Mouse (Mus musculus) limb, embryonic 11.5 days (tissue): Measurements from ENCODE around the gene B4galnt3. TPM values are rescaled to one million over a fixed set of nuclear protein-coding genes. Genes with fewer than 3 reads are reported as not detected.

Source experiments
- ATAC-seq: fragments of 200-750 bp; cut with Nextera tagmentation; 2 replicates; pipeline ENCODE4 v1.8.0; 2017; ENCODE audit warnings: low read depth; ENCODE audit not compliant: insufficient number of reproducible peaks, low FRiP score, low TSS enrichment
- DNase-seq: peaks from one replicate; pipeline ENCODE4 v3.0.0-alpha.2; 2015; ENCODE audit warnings: low spot score
- H3K27ac ChIP-seq: fragments of 300-500 bp; sonication (generic); replicated peaks from 2 replicates; pipeline ENCODE4 v1.5.1; 2014; ENCODE audit warnings: low read depth, mild to moderate bottlenecking, low read length
- H3K27me3 ChIP-seq: fragments of 300-500 bp; sonication (generic); 2 replicates; pipeline ENCODE4 v1.6.1; 2014; ENCODE audit warnings: mild to moderate bottlenecking, low read length, mixed read lengths; ENCODE audit not compliant: control insufficient read depth, insufficient read depth
- H3K36me3 ChIP-seq: fragments of 300-500 bp; sonication (generic); 2 replicates; pipeline ENCODE4 v1.6.1; 2014; ENCODE audit warnings: mild to moderate bottlenecking, low read length, moderate library complexity, mixed read lengths; ENCODE audit not compliant: control insufficient read depth, insufficient read depth
- H3K4me1 ChIP-seq: fragments of 300-500 bp; sonication (generic); 2 replicates; pipeline ENCODE4 v1.6.1; 2014; ENCODE audit warnings: low read length, mixed read lengths; ENCODE audit not compliant: control insufficient read depth, insufficient read depth
- H3K4me2 ChIP-seq: fragments of 300-500 bp; sonication (generic); 2 replicates; pipeline ENCODE4 v1.6.1; 2014; ENCODE audit warnings: low read depth, mild to moderate bottlenecking, moderate library complexity; ENCODE audit not compliant: severe bottlenecking
- H3K4me3 ChIP-seq: fragments of 300-500 bp; sonication (generic); 2 replicates; pipeline ENCODE4 v1.5.1; 2014; ENCODE audit warnings: low read depth, low read length
- H3K9ac ChIP-seq: fragments of 300-500 bp; sonication (generic); 2 replicates; pipeline ENCODE4 v1.6.1; 2014; ENCODE audit warnings: mild to moderate bottlenecking, low read length
- H3K9me3 ChIP-seq: fragments of 300-500 bp; sonication (generic); 2 replicates; pipeline ENCODE4 v1.6.1; 2016; ENCODE audit warnings: low read length; ENCODE audit not compliant: control insufficient read depth
- WGBS: fragments of 180-500 bp; shearing (Covaris S2); extraction: QIAGEN DNeasy Blood & Tissue Kit; methylation state at CpG from one replicate; pipeline ENCODE4 v1.1.7; 2014; 5-methylcytosine and 5-hydroxymethylcytosine counted together
- polyA plus RNA-seq: library from polyadenylated mRNA; unstranded; fragments of >200 nt; fragmentation: Nextera tagmentation; extraction: Ambion mirVana; gene quantifications from 2 replicates; pipeline ENCODE4 v1.2.1, GENCODE M21; 2014

The B4galnt3 gene
- polyA plus RNA-seq, 1 experiment from 2014 or later, result 0.19 TPM

- Histone ChIP-seq H3K4me3 (no peak overlapping the region), H3K9me3 (no peaks in the 10 kb centered on the region), H3K4me2 (no peak overlapping the region), H3K36me3 (no peaks in the 10 kb centered on the region), H3K27me3 (peaks cover 13% of the 10 kb centered on the region), H3K4me1 (no peaks in the 10 kb centered on the region), H3K27ac (no peak overlapping the region), H3K9ac (no peak overlapping the region)
- ATAC-seq, result no peak
- WGBS, result 87% methylated on average over 4 of the region's 4 CpGs
- no peak for DNase-seq
Observed at GRCm38 (mm10) chr6:120289430-120289829, 4.9 kb downstream of the B4galnt3 start.

DNA sequence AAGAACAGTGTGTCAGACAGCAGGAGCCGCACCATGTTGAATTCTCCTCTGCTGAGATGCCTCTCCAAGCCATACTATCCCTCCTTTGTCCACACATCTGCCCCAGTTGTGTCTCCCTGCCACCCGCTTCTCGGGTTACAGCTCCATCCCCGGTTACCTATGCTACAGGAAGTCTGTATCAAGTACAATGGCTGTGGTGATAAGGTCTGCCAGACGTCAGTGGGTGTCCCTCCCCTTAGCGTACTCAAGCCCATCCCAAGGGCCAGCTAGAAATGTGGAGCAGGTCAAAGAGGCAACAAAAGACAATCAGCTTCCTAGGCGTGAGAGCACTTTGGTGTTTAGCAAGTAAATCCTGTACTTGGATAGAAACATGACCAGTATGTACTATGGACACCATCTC lies 5.8 kb downstream of the B4galnt3 start:
- H3K9me3 ChIP-seq, result no peaks in the 10 kb centered on the region
- H3K36me3 ChIP-seq, result no peaks in the 10 kb centered on the region
- WGBS, result 43% methylated on average over 7 of the region's 7 CpGs
- H3K4me1 ChIP-seq, result no peaks in the 10 kb centered on the region
- no peak for ATAC-seq
- no peak overlapping the region for H3K27ac ChIP-seq
- no peak overlapping the region for H3K4me2 ChIP-seq
- peaks cover 8% of the 10 kb centered on the region for H3K27me3 ChIP-seq
- no peak overlapping the region for H3K9ac ChIP-seq
- DNase-seq, result no peak
- H3K4me3 ChIP-seq, result no peak overlapping the region

- ATAC-seq, result no peak
- no peak overlapping the region for H3K27ac ChIP-seq
Observed at GRCm38 (mm10) chr6:120287279-120287678, 7.1 kb downstream of the B4galnt3 start.

DNA sequence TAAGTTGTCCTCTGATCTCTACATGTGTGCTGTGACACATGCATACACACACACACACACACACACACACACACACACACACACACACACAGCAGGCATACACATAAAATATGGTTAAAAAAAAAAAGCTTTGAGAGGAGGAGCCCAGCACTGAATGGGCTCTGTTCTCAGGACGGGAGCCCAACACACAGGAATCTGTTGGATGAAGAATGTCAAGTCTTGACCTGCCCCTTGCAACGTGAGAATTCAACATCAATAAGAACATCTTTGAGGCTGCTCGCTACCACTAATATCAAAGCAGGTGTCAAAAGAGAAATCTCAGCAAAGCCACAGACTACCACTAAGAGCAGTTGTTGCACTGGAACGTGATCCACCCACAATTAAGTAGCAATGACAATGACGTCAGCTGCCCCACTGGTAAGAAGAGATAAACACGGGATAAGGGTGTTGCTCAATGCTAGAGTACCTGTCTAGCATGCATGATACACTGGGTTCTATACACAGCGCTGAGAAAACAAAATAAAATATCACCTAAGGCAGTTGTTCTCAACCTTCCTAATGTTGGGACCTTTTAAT lies 17.4 kb downstream of the B4galnt3 start:
- H3K9me3 ChIP-seq, result no peaks in the 10 kb centered on the region
- H3K4me2 ChIP-seq, result no peak overlapping the region
- H3K9ac ChIP-seq, result no peak overlapping the region
- H3K27ac ChIP-seq, result no peak overlapping the region
- H3K27me3 ChIP-seq, result no peaks in the 10 kb centered on the region
- no peaks in the 10 kb centered on the region for H3K36me3 ChIP-seq
- DNase-seq, result no peak
- no peaks in the 10 kb centered on the region for H3K4me1 ChIP-seq
- no peak overlapping the region for H3K4me3 ChIP-seq
- ATAC-seq, result no peak
- 75% methylated on average over 7 of the region's 7 CpGs for WGBS

More at GRCm38 (mm10) chr6:120287279-120287678, 7.1 kb downstream of the B4galnt3 start:
- DNase-seq, result no peak
- no peaks in the 10 kb centered on the region for H3K27me3 ChIP-seq
- H3K4me1 ChIP-seq, result no peaks in the 10 kb centered on the region
- H3K36me3 ChIP-seq, result no peaks in the 10 kb centered on the region
- no peak overlapping the region for H3K4me2 ChIP-seq
- no peaks in the 10 kb centered on the region for H3K9me3 ChIP-seq
- no peak overlapping the region for H3K4me3 ChIP-seq
- WGBS, result 87% methylated on average over 9 of the region's 9 CpGs
- no peak overlapping the region for H3K9ac ChIP-seq

GRCm38 (mm10) chr6:120275301-120275700 lies 19.1 kb downstream of the B4galnt3 start:
- Histone ChIP-seq H3K27me3 (no peaks in the 10 kb centered on the region), H3K27ac (no peak overlapping the region), H3K4me1 (no peaks in the 10 kb centered on the region), H3K4me3 (no peak overlapping the region), H3K9me3 (no peaks in the 10 kb centered on the region), H3K4me2 (no peak overlapping the region), H3K36me3 (no peaks in the 10 kb centered on the region), H3K9ac (no peak overlapping the region)
- no peak for ATAC-seq
- WGBS, result 56% methylated on average over 6 of the region's 6 CpGs
- DNase-seq, result no peak

GRCm38 (mm10) chr6:120274887-120275286 lies 19.5 kb downstream of the B4galnt3 start:
- Histone ChIP-seq H3K9me3 (no peaks in the 10 kb centered on the region), H3K27me3 (no peaks in the 10 kb centered on the region), H3K36me3 (no peaks in the 10 kb centered on the region), H3K4me1 (no peaks in the 10 kb centered on the region), H3K9ac (no peak overlapping the region), H3K27ac (no peak overlapping the region), H3K4me2 (no peak overlapping the region), H3K4me3 (no peak overlapping the region)
- ATAC-seq (no peak), DNase-seq (no peak)
- 45% methylated on average over 4 of the region's 4 CpGs for WGBS

DNA sequence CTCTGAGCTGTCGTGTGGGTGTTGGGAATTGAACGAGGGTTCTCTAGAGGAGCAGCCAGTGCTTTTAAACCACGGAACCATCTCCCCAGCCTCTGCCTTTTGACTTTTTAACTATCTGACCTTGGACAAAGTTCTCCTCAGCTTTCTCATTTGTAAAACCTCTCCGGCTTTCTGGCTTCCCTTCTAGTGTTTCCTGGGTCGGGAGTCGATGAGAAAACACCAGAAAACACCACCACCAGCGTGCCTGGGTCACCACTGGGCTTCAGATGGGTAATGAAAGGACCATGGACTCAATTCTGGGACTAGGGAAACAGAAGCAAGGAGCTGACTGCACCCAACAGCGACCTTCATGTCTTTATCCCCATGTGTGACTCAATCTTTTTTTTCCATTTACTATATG lies 20.2 kb downstream of the B4galnt3 start:
- Histone ChIP-seq H3K4me1 (no peaks in the 10 kb centered on the region), H3K4me2 (no peak overlapping the region), H3K27ac (no peak overlapping the region), H3K9ac (no peak overlapping the region), H3K27me3 (no peaks in the 10 kb centered on the region), H3K9me3 (no peaks in the 10 kb centered on the region), H3K4me3 (no peak overlapping the region), H3K36me3 (no peaks in the 10 kb centered on the region)
- 80% methylated on average over 8 of the region's 8 CpGs for WGBS
- DNase-seq, result no peak
- no peak for ATAC-seq

GRCm38 (mm10) chr6:120264151-120264550 lies 30.2 kb downstream of the B4galnt3 start:
- no peak for DNase-seq
- Histone ChIP-seq H3K27me3 (no peaks in the 10 kb centered on the region), H3K36me3 (no peaks in the 10 kb centered on the region), H3K9ac (no peak overlapping the region), H3K9me3 (no peaks in the 10 kb centered on the region), H3K4me3 (no peak overlapping the region), H3K4me1 (0 out of 2 replicates have a peak, but pooled peaks cover 4% of the 10 kb centered on the region), H3K27ac (no peak overlapping the region), H3K4me2 (no peak overlapping the region)
- no peak for ATAC-seq
- 49% methylated on average over 6 of the region's 6 CpGs for WGBS

- Histone ChIP-seq H3K9ac (no peak overlapping the region), H3K27ac (no peak overlapping the region), H3K4me3 (no peak overlapping the region), H3K27me3 (no peaks in the 10 kb centered on the region), H3K36me3 (no peaks in the 10 kb centered on the region), H3K4me2 (no peak overlapping the region), H3K9me3 (no peaks in the 10 kb centered on the region), H3K4me1 (0 out of 2 replicates have a peak, but pooled peaks cover 4% of the 10 kb centered on the region)
- DNase-seq (no peak), ATAC-seq (no peak)
- WGBS, result 86% methylated on average over 7 of the region's 7 CpGs
Observed at GRCm38 (mm10) chr6:120263608-120264007, 30.8 kb downstream of the B4galnt3 start.
